Comparison of ENCODE assay signal across 8 mouse cellular contexts in the genomic region with DNA sequence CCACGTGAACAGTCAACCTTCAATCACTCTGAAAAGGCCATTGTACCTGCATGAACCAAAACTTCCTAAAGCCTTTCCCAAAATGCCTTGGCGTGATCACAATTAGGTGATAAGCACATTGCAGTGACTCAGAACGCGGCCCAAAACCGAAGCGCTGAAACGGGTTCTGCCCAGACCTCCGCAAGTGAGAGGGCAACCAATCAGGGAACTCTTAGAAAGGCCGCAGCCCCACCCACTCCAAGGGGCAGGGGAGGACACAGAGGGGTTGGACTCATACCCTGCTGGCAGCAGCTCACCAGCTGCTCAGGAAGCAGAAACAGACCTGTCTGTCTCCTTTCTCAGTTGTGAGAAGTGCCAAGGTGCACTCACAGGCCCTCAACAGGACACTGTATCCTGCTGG. TPM values are rescaled to one million over a fixed set of nuclear protein-coding genes. Genes with fewer than 3 reads are reported as not detected.
DNase-seq lines count a peak whose midpoint lies in the region; ATAC-seq and TF ChIP-seq lines count a peak whose summit lies in the region.

No protein-coding gene starts in this region.

- H3K4me3 ChIP-seq in C2C12 (ENCODE audit: insufficient read depth, poor library complexity, severe bottlenecking): no peak overlapping the region
- no peak overlapping the region; the same call in 1 of the 2 replicates for H3K4me3 ChIP-seq in embryonic facial prominence, embryonic 15.5 days (replicated peaks)
- H3K4me3 ChIP-seq in heart, postnatal 0 days (ENCODE audit: low read depth, low read length): peak overlapping the region; percentile 40
- peak overlapping the region; percentile 16; the same call in 1 of the 2 replicates for H3K4me3 ChIP-seq in stomach, embryonic 15.5 days (replicated peaks)

- no peak for TF ChIP-seq EP300 in heart, postnatal 0 days (IDR thresholded peaks at IDR 0.05; ENCODE audit: low read depth)

- peaks cover 89% of the 10 kb centered on the region for H3K79me3 ChIP-seq in C2C12 (ENCODE audit: low read depth)

- H3ac ChIP-seq in C2C12 (ENCODE audit: control insufficient read depth, insufficient read length, low read depth): no peak overlapping the region

- no peak overlapping the region for H3K27ac ChIP-seq in embryonic facial prominence, embryonic 15.5 days (replicated peaks)
- H3K27ac ChIP-seq in heart, postnatal 0 days (ENCODE audit: low read depth): 0 out of 2 replicates have a peak overlapping the region, but pooled peaks have one; percentile 15
- H3K27ac ChIP-seq in stomach, embryonic 15.5 days: no peak overlapping the region

- 6% methylated on average over 9 of the region's 9 CpGs for WGBS in embryonic facial prominence, embryonic 15.5 days
- WGBS in heart, postnatal 0 days: 6% methylated on average over 9 of the region's 9 CpGs
- WGBS in stomach, embryonic 15.5 days: 12% methylated on average over 9 of the region's 9 CpGs

- H3K27me3 ChIP-seq in C2C12 (ENCODE audit: control insufficient read depth, insufficient read depth, insufficient read length): no peaks in the 10 kb centered on the region
- H3K27me3 ChIP-seq in embryonic facial prominence, embryonic 15.5 days: no peaks in the 10 kb centered on the region
- H3K27me3 ChIP-seq in heart, postnatal 0 days (ENCODE audit: control insufficient read depth, insufficient read depth, low read length): no peaks in the 10 kb centered on the region
- no peaks in the 10 kb centered on the region for H3K27me3 ChIP-seq in stomach, embryonic 15.5 days (replicated peaks)

- DNase-seq in adrenal gland, postnatal 14 days: peak; percentile 86
- DNase-seq in heart, postnatal 0 days (ENCODE audit: low spot score): peak; percentile 34
- peak; percentile 84 for DNase-seq in kidney, postnatal 14 days
- no peak for DNase-seq in layer of hippocampus, postnatal 10 days (ENCODE audit: low spot score in 2 of 2)

- peaks cover 9% of the 10 kb centered on the region for H3K4me1 ChIP-seq in embryonic facial prominence, embryonic 15.5 days
- peaks cover 24% of the 10 kb centered on the region for H3K4me1 ChIP-seq in heart, postnatal 0 days (ENCODE audit: control insufficient read depth, insufficient read depth)
- H3K4me1 ChIP-seq in stomach, embryonic 15.5 days: peaks cover 10% of the 10 kb centered on the region; the same call in 1 of the 2 replicates

- no peak for TF ChIP-seq CTCF in C2C12 (IDR thresholded peaks at IDR 0.05; ENCODE audit: control insufficient read depth, insufficient read depth, insufficient read length)
- no peak for TF ChIP-seq CTCF in heart, postnatal 0 days (IDR thresholded peaks at IDR 0.05; ENCODE audit: low read depth)

- peaks cover 100% of the 10 kb centered on the region for H3K79me2 ChIP-seq in C2C12 (ENCODE audit: control insufficient read depth, insufficient read depth)

- no peaks in the 10 kb centered on the region for H3K9me3 ChIP-seq in embryonic facial prominence, embryonic 15.5 days (replicated peaks)
- no peaks in the 10 kb centered on the region for H3K9me3 ChIP-seq in heart, postnatal 0 days (replicated peaks; ENCODE audit: control insufficient read depth, low read length)
- no peaks in the 10 kb centered on the region for H3K9me3 ChIP-seq in stomach, embryonic 15.5 days

- no peak overlapping the region for H3K9ac ChIP-seq in embryonic facial prominence, embryonic 15.5 days
- H3K9ac ChIP-seq in heart, postnatal 0 days (replicated peaks; ENCODE audit: low read depth, low read length): 0 out of 2 replicates have a peak overlapping the region, but pooled peaks have one; percentile 1
- no peak overlapping the region for H3K9ac ChIP-seq in stomach, embryonic 15.5 days

- ATAC-seq in embryonic facial prominence, embryonic 15.5 days (ENCODE audit: insufficient number of reproducible peaks, low FRiP score, low TSS enrichment, low read depth): peak; percentile 47; the same call in 1 of the 2 replicates
- peak; percentile 91 for ATAC-seq in heart, postnatal 0 days (ENCODE audit: insufficient read depth, low read depth)
- peak; percentile 98 for ATAC-seq in megakaryocyte, adult 5-6 weeks (ENCODE audit: poor library complexity, severe bottlenecking)
- ATAC-seq in stomach, embryonic 15.5 days (ENCODE audit: insufficient read depth, low FRiP score, low read depth): peak; percentile 85; the same call in 1 of the 2 replicates

- H3K36me3 ChIP-seq in C2C12 (ENCODE audit: control insufficient read depth, insufficient read depth): no peaks in the 10 kb centered on the region
- no peaks in the 10 kb centered on the region for H3K36me3 ChIP-seq in embryonic facial prominence, embryonic 15.5 days
- H3K36me3 ChIP-seq in heart, postnatal 0 days (replicated peaks; ENCODE audit: control insufficient read depth, insufficient read depth, low read length): no peaks in the 10 kb centered on the region
- H3K36me3 ChIP-seq in stomach, embryonic 15.5 days: no peaks in the 10 kb centered on the region

- peak overlapping the region; percentile 34; the same call in 1 of the 2 replicates for H3K4me2 ChIP-seq in embryonic facial prominence, embryonic 15.5 days (replicated peaks)
- peak overlapping the region; percentile 59 for H3K4me2 ChIP-seq in heart, postnatal 0 days (ENCODE audit: low read depth, low read length)
- peak overlapping the region; percentile 30 for H3K4me2 ChIP-seq in stomach, embryonic 15.5 days

TF ChIP-seq in C2C12, 6 proteins besides CTCF, POLR2A, EP300 and RAD21:
- no peak for TF ChIP-seq USF1 (IDR thresholded peaks at IDR 0.05; ENCODE audit: low read depth)
- TF ChIP-seq MAX (IDR thresholded peaks at IDR 0.05): peak; percentile 17

RNA-seq across cellular contexts. Expression of a gene that starts 13.6 kb away (rescaled TPM):
- 12.0 TPM for polyA plus RNA-seq in C2C12 (2012; fragmentation: generic; extraction: Trizol)
- total RNA-seq in adrenal gland, postnatal 14 days (2021): 82.8 and 109 TPM in 2 replicates
- polyA plus RNA-seq in embryonic facial prominence, embryonic 15.5 days (2015; fragmentation: Nextera tagmentation; extraction: Ambion mirVana): 12.4 and 14.0 TPM in 2 replicates
- 13.9 and 19.2 TPM in 2 replicates for total RNA-seq in heart, postnatal 0 days (2014; rRNA removed; ENCODE audit: low replicate concordance)
- 7.8 and 8.6 TPM in 2 replicates for polyA plus RNA-seq in heart, postnatal 0 days (2015; fragmentation: Nextera tagmentation; extraction: Ambion mirVana)
- total RNA-seq in megakaryocyte, adult 5-6 weeks (2015): 9.5 and 11.4 TPM in 2 replicates
- total RNA-seq in megakaryocyte, adult 5-6 weeks (2017): 10.7 and 14.6 TPM in 2 replicates
- polyA plus RNA-seq in stomach, embryonic 15.5 days (2015; fragmentation: Nextera tagmentation; extraction: Ambion mirVana): 10.0 and 11.3 TPM in 2 replicates
- 10 to 100 TPM; 78.4 to 79.9 TPM for total RNA-seq in layer of hippocampus, postnatal 10 days (2021)

Comparison
In these comparisons a context has a peak if more than half of its experiments do, and no peak if none do; other contexts are left out.
1. H3K4me3 ChIP-seq: peak in heart, postnatal 0 days (single experiment) and stomach, embryonic 15.5 days (single experiment); none in C2C12 (single experiment) and embryonic facial prominence, embryonic 15.5 days (single experiment).
2. DNase-seq: peak in adrenal gland, postnatal 14 days (single experiment), heart, postnatal 0 days (single experiment) and kidney, postnatal 14 days (single experiment); none in layer of hippocampus, postnatal 10 days (0 of 2).
3. ATAC-seq: peak in every context shown above with its lines; median percentile 98 in megakaryocyte, adult 5-6 weeks; 91 in heart, postnatal 0 days; 85 in stomach, embryonic 15.5 days; 47 in embryonic facial prominence, embryonic 15.5 days.
4. Peak in every context shown above with its lines, with median percentiles within 50 percentile points of each other: H3K4me2 ChIP-seq.